Mouse (Mus musculus): ENCODE measurements around the gene F2rl1.

GRCm38 (mm10) chr13:95553885-95554492 is 29.0 kb upstream of the F2rl1 start:
- TF ChIP-seq POLR2A (IDR thresholded peaks at IDR 0.05; ENCODE audit: borderline replicate concordance, extremely low read depth, insufficient read depth, insufficient read length, poor library complexity, severe bottlenecking) (no peak), CTCF (IDR thresholded peaks at IDR 0.05; ENCODE audit: borderline replicate concordance, extremely low read depth, insufficient read depth, insufficient read length) (no peak)

All from brain, embryonic 14.5 days (tissue).